Mouse (Mus musculus) megakaryocyte, embryonic 14.5 days (primary cell): ENCODE results near the gene Poglut1.

ENCODE experiments used
- FLI1 ChIP-seq: IDR thresholded peaks from 2 replicates; pipeline ENCODE4 v1.6.1; 2012; ENCODE audit warnings: low read length, inconsistent platforms, mixed read lengths
- GATA1 ChIP-seq: IDR thresholded peaks from 3 replicates; pipeline ENCODE4 v1.6.1; 2012; ENCODE audit warnings: mixed read lengths, low read length, inconsistent platforms, borderline replicate concordance

DNA sequence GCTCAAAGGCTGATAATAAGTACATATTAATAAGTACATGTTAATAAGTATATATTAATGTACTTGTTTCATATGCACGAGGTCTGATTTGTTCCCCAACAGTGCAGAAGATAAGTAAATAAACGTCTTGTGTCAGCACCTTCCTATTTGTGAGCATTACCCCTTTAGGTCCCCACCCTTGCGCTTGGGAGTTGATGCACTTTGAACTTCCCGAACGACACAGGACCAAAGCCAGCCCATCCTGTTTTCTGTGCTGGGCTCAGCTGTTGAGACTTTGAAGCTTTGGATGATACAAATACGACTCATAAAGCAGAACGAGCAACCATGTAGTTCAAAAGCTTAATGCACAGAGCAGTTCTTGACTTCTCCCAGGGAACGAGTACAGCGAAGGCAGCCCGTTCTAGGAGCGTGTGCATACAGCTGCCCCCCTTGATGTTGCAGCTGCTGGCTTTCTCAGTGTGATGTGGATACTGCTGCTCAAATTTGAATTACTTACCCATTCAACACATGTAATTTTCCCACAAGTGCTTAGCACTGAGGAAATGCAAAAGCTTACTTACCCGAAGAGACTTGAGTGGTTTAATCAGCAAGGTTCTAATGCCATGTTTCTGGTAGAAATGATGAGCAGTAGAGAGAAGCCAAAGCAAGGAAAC is 42.1 kb upstream of the Poglut1 start:
- no peak for TF ChIP-seq GATA1
- no peak for TF ChIP-seq FLI1
